Mouse (Mus musculus) right cerebral cortex, postnatal 14 days (tissue): ENCODE results near the gene Rcn3.

ENCODE experiments used
- DNase-seq: peaks from one replicate; pipeline ENCODE4 v3.0.0; 2022

Gene Rcn3

DNA sequence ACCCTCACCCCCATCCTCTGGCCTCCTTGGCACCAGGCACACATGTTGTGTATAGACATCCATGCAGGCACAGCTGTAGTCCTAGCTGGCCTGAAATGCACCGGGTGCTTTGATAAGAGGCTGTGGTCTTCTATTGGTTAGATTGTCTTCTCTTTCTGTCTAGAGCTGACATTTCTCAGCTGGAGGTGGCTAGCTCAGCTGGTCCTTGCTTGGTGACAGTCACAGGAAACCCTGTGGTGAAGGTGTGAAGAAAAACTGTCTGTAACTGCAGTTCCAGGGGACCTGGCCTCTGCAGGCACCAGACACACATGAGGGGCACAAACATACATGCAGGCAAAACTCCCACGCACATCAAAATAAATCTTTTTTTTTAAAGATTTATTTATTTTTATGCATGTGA, 22.4 kb downstream of the Rcn3 start:
- no peak for DNase-seq

DNA sequence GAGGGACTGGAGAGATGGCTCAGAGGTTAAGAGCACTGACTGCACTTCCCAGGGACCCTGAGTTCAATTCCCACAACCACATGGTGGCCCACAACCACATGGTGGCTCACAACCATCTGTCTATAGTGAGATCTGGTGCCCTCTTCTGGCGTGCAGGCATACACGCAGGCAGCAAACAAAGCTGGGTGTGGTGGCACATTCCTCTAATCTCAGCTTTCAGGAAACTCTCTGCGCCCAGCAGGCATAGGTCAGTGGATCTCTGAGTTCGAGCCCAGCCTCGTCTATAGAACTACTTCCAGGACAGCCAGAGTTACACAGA, 24.1 kb downstream of the Rcn3 start:
- DNase-seq, result no peak

DNA sequence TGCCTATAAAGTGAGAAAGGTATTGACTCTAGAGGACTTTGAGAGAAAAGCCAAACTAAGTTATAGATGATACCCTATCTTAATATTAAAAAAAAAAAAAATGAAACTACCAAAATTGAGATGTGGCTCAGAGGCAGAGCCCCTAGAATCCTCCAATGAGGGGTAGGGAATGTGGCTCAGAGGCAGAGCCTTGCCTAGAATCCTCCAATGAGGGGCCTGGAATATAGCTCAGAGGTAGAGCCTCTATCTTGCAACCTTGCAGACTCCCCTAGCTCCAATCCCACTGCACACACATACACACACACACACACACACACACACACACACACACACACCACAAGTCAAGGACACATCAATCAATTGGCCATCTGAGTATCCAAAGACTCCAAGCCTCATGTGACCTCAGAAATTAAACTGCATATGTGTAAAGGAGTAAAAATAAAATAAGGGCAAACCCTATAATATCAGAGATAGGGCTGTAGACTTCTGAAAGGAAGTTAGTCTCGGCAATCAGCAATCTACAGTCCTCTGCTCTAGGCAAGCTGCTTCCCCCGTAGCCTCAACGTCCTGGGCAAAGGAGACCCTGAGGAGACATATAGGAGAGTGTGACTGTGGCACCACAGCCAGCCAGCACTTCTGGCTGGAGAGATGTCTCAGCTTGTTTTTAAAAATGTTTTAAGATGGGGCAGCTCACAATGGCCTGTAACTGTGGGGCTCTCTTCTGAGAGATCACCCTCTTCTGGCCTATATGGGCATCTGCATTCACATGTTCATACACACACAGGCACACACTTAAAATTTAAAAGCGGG, 24.6 kb downstream of the Rcn3 start:
- no peak for DNase-seq

DNA sequence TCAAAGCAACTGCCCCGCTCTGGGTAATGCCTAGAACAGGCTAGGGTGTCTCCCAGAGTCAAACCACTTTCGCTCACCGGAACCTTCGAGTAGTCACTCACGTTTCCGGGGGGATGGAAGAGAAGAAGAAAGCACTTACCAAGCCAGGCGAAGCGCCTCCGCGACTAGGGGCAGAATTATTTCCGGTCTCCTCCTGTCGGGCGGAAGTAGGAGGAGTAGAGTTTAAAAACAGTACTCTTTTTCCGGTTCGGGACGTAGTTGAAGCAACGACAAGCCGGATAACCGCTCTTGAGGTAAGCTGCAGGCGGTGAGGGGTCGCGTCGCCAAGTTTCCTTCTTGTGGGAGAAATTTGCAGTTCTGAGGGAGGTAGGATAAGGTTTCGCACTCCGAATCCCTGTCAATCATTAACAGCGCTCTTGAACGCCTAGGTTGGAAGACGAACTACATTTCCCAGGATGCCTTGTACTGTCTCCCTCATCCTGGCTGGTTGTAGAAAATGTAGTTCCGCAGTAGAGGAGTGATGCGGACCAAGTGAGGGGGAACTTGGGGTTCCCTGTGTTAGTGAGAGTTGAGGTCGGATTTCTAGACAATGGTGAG, 29.7 kb downstream of the Rcn3 start, which contains the start of the genes Nosip and Prrg2:
Gene Nosip, plus strand, starts transcription at position 191 of the 597 bp plus-strand sequence.
Gene Prrg2, minus strand, starts transcription at position 439 of the 597 bp plus-strand sequence.
- DNase-seq, result peak; percentile 92

DNA sequence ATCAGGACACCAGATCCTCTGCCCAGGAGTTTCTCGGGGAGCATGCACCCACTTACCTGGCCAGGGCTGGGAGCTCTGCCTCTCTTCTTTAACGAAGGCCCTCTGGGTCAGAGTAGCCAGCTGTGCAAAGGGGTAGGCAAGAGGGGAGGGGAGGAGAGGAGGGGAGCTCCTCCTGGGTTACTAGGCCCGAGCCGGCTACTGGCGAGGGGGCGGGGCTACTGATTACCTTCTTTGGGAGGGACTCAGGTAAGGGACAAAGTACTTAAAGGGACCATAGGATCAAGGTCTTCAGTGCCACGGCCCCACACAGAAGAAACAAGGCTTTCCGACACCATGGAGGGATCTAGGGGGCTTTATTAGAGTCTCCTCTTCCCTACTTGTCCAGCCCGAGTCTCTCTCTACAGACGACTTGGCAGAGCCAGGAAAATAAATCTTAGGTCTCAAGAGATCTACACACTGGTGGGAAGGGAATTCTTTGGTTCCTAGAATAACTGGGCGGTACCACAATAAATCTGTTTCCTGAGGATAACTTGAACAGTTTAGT, 30.4 kb downstream of the Rcn3 start:
- DNase-seq, result no peak

DNA sequence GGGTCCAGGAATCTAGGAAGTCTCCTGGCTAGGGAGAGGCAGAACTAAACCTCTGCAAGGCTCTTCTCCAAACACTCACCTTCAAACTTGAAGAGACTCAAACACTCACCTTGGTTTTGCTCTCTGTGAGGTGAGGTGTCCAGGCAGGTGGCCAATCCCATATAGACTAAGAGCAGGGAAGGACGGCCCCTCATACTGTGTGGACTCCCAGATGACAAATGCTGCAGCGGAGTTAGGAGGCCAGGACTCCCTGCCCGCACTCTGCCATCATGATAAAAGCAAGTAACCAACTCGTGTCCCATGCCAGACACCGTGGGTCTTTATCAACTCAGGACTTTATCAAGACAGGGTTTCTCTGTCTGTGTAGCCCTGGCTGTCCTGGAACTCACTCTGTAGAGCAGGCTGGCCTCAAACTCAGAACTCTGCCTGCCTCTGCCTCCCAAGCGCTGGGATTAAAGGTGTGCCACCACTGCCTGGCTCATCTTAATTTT, 31.3 kb downstream of the Rcn3 start:
- no peak for DNase-seq

DNA sequence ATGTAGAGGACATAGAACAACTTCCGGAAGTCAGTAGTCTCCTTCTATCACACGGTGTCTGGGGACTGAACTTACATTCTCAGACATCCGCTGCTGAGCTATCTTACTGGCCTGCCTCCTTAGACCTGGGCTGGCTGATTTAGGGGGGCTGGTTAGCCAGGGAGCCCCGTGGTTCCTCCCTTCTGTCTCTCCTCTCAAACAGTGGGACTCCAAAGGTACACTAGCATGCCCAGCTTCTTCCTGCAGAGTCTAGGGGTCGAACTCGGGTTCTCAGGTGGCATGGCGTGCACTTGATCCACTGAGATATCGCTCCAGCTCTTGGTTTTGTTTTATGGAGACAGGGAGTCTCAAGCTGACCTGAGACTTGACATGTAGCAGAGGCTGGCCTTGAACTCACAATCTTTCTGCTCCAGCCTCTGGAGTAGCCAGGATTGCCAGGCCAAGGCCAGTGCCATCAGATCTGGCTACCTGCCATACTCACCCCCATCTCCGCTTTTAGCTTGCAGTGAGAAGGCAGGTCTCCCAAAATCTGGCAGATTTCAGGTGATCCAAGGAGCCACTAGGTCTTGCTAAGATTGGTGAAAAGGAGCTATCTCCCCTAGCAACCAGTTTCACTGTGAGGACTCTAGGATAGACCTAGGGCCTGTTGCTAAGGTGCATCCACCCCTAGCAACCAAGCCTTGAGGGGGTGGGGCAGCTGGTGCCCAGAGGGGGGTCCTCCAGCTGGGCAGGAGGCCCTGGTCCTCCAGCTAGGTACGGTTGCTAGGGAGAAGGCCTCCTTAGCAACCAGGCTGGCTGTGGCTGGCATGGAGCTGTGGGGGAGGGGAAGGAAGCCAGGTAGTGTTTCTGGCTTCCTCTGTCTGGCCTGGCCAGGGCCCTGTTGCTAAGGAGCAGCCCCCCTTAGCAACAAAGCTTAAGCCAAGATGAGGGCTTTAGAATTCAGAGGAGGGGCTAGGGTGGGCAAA, 33.1 kb downstream of the Rcn3 start:
- peak; percentile 45 for DNase-seq

DNA sequence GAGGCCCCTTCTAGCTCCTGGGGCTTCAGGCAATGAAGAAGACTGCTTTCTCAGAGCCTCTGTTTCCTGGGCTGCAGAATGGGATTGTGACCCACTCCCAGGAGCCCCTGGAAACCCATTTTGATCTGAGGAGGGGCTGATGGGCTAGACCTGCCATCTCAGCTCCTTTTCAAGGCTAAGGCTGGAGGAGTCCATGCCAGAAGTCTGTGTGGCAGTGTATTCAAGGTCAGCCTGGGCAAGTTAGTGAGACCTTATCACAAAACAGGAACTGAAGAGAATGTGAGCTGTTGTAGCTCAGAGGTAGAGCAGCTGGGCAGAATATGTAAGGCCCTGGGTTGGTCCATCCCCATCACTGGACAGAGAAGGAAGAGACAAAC, 35.1 kb downstream of the Rcn3 start:
- DNase-seq, result no peak

DNA sequence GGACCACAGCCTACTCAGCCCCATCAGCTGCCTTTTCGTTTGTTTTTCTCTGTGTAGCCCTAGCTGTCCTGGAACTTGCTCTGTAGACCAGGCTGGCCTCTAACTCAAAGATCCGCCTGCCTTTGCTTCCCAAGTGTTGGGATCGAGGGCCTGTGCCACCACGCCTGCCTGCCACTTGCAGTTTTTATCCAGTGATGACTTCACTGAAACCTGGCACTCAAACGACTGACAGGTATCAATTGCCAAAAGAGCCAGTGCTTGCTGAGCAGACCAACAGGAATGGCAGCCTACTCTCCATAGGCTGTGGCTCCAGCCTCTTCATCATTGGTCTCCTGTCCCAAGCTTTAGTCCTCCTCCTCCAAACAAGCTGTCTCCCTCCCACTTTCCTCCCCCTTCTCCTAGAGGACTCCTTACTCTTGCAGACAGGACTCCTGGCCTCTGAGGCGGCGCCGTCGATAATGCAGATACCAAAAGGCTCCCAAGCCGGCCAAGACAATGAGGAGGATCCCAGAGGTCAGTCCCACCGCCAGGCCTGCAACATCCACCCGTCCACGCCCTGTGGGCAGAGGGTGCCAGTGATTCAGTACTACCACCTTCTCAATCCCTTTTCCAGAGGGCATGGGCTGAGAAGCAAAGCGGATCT, 35.6 kb downstream of the Rcn3 start:
- DNase-seq, result no peak

DNA sequence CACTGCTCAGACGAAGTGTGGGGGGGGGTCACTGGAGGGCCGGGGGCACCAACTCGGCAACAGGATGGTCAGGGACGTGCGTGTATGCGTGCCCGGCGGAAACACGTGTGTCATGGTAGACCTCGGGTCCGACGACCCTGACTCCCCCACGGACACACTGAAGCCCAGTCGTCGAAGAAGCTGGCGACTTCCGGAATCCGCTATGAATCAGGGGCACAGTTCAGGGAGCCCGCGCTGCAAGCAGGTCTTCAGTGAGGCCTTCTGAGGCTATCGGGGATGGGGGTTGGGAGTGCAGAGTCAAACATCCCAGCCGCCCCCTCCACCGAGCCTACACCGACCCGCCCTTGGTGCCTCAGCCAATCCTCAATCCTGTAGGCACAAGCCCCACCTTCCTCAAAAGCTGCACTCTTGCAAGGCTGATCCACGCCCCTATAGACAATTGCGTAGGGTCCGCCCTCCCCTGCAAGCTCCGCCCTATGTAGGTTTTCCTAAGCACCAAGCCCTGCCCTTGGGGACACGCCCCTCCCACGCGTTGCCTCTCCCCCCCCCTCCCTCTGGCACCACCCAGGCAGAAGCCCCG, 38.0 kb downstream of the Rcn3 start:
- peak; percentile 89 for DNase-seq

DNA sequence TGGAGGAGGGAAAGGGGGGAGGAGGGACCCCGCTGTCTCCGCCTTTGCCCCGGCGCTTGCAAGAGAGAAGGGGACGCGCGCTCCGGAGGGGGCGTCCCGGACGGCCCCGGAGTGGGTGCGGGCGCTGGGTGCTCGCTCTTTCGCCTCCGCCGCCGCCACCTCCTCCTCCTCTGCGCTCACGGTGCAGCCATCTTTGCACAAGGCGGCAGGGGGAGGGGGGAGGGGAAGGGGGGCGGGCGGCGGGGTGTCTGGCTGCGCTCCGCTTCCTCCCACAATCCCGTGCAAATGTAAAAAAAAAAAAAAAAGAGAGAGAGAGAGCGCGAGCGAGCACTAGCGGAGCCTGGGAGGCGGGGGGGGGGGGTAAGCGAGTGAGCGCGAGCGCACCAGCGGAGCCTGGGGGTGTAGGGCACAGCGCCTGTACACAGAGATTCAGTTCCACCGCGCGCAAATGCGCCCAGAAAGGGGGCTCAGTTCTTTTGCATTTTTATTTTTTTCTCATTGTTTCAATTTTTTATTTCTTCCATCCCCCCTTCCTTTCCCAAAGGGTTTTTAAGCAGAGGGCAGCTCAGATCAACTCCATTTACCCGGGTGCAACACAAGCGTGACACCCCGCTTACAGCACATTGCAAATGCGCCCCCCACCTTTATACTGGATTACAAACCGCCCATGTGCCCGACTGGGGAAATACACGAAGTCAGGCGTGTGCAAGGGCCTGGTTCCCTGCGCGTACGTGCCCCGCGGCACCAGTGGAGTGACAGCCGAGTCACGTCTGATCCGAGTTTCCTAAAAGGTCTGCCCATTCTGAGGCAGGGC, 38.7 kb downstream of the Rcn3 start:
- DNase-seq, result peak; percentile 69

DNA sequence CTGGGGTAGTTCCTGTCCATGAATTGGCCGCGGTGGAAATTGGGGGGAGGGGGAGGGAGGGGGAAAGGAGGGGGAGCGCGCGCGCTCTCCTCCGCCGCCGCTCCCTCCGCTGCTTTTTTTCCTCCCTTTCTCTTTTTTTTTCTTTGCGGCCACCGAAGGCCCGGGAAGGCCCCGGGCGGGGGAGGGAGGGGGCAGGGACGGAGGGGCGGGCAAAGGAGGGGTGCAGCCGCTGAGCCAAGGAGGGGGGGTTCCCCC, 39.2 kb downstream of the Rcn3 start, which contains the start of gene Prr12:
Gene Prr12, minus strand, starts transcription at position 20 of the 255 bp plus-strand sequence.
- no peak for DNase-seq

DNA sequence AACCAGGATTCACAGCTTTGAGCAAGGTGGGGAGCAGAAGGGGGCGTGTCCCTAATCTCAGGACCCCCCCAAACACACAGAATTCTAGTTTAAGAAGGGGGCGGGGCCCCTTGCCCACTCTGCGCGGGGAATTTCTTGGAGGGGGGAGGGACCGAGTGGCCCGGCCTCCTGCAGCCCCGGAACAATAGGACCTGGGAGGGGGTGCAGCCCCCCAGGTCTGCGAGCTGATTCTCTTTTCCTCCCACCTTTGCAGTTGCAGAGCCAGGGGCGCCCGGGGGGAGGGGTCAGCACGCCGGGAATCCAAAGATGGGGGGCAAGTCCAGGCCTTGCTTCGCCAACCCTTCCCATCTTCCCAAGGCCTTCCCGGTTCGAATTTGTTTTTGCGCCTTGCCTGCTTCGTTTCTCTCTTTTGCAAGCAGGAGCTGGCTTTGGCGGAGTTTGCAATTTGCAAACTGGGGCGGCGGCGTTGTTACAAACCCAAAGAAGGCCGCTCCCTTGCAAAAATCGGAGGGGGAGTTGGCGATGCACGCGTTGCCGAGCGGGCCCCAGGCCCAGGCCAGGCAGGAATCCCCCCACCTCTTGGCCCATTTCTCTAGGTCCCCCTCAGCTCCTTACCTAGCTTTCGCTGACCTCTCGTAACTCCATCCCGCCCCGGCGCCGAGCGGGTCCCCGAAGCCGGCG, 39.7 kb downstream of the Rcn3 start:
- peak; percentile 34 for DNase-seq

DNA sequence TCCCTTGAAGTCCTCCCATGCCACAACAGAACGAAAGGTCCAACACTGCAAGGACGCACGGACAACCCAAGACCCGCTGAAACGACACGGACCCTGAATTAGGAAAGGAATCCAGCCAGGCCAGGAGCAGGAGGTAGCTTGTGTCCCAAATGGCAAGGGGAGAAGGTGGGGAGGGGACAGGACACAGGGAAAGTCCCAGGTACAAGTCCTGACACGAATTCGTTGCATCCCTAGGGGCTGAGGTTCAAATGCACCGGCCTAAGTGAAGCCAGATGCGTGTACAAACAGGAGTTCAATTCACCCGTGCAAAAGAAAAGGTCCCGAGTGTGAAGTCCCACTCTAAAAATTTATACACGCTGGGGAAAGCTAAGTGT, 40.4 kb downstream of the Rcn3 start:
- no peak for DNase-seq

DNA sequence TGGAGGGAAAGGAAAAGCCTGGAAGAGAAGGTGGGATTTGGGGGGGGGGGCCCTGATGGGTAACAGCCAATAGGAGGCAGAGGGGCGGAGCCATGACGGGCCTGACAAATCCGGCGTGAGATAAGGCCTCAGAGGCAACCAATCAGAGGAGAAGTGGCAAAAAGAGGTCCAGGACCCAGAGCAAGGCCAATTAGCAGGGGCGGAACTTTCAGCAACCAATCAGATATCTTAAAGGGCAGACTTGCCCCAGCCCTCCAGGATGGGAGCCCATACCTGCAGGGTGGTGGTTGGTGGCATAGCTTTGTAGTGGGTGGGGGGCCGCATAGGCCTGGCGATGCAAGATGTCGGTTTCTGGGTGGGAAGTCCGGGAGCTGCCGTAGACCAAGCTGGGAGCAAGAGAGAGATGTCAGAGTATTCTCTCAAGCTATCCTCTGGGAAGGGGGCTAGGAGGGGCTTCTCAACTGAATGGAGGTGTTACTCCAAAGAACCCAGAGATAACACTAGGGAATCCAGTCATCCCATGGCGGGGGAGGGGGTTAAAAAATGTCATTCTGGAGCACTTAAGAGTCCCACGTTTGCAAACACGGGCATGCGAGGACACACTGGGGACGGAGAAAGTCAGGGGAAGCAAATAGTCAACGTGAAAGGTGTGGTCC, 40.9 kb downstream of the Rcn3 start:
- DNase-seq, result peak; percentile 68

DNA sequence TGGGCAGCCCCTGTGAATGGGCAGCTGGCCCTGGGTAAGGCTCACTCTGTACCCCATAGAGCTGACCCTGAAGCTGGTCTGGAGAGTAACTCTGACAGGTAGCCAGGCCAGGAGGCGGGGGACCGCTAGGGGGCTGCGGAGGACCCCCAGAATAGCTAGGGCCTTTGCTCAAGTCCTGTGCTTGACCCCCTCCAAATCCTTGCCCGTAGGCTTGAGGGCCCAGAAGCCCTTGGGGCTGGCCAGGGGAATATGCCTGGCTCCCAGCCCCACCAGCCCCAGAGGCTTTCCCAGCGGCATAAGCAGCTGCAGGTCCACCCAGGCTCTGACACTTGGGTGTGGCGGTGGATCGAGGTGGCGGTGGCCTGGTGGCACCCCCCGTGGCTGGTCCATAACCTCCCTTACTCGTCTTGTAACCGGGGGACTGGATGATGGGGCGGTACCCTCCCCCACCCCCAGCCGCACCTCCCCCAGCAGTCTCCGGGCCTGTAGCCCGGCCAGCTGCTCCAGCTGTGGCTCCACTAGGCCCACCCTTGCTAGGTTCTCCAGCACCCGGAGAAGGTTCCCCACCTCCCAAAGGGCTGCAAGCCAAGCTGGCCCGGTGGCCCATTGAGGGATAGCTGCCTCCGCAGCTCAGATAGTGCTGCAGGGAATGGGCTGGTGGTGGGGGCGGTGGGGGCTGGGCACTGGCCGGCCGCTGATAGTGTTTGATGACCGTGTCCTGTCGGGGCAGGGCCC, 42.9 kb downstream of the Rcn3 start:
- no peak for DNase-seq

DNA sequence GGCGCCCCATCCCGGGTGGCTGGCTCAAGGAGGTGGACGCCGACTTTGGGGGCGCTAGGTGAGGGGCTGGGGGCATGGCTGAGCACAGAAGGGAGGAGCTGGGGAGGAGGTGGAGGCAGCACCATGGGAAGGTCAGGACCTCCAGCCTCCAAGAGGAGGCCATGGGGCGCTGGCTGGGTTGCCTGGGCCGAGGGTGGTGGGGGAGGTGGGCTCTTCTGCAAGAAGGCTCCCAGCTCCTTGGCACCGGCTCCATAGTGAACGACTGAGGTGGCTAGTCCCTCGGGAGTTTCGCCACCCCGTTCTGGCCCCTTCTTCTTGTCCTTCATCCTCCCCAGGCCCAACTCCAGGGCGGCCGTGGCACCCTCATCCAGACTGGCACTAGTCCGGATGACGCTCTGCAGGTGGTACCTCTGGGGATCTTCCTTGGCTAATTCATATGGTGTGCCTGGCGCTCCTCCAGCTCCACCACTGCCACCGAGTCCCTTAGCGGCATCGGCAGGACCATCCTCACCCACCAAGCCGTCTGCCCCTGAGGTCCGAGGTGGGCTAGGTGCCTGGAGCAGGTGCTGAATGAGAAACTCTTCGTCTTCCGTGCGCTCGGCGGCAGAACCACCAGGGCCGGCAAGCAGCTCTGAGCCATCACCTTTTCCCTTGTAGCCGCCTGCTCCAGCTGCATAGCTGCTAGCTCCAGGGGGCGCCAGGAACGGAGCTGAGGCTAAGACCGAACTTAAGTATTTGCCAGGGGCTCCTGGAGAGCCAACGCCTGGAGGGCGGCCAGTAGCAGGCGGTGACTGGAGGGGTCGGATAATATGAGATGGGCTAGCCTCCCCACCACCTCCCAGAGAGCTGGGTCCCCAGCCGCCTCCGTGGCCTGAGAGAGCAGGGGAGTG, 43.8 kb downstream of the Rcn3 start:
- no peak for DNase-seq

DNA sequence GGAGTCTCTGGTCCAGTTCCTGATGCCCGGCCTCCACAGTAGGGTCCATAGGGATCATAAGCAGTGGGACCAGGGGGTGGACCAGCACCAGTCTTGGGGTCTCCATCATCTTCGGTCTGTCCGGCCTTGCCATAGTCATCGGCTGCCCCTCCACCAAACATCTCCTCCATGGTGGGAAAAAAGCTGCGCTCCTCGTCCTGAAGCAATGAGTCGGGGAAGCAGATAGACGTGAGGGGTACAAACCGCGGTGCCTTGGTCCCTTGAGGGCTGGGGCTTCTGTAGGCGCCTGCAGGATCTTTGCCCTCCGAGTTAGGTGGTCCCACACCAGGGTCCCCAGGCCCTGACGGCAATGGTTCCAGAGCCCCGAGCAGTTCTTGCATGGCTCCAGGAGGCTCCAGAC, 44.5 kb downstream of the Rcn3 start:
- DNase-seq, result no peak
